8 mouse cellular contexts compared by ENCODE assay signal in genomic region chr9:44343781-44344421, GRCm38 (mm10). TPM values are rescaled to one million over a fixed set of nuclear protein-coding genes. Genes with fewer than 3 reads are reported as not detected.
DNase-seq lines count a peak whose midpoint lies in the region; ATAC-seq lines count a peak whose summit lies in the region.

Gene Hmbs, minus strand, starts transcription at chr9:44344228.

- H3K27me3 ChIP-seq in hindbrain, embryonic 13.5 days = no peaks in the 10 kb centered on the region

- ATAC-seq in hindbrain, embryonic 13.5 days (ENCODE audit: low FRiP score) = peak; percentile 97

- H3K9ac ChIP-seq in hindbrain, embryonic 13.5 days = peak within 1 kb of the TSS; percentile 84

- peaks cover 47% of the 10 kb centered on the region for H3K36me3 ChIP-seq in hindbrain, embryonic 13.5 days

- peak within 1 kb of the TSS; percentile 77 for H3K4me3 ChIP-seq in hindbrain, embryonic 13.5 days

- peak; percentile 92 for DNase-seq in NIH3T3 (ENCODE audit: low read depth)
- peak; percentile 86 to 91 for DNase-seq in cerebellum, postnatal 14 days
- DNase-seq in frontal cortex, postnatal 14 days (ENCODE audit: low spot score in 2 of 2) = peak; percentile 78 to 84
- DNase-seq in layer of hippocampus, postnatal 36 days = peak; percentile 88 to 91
- peak; percentile 97 for DNase-seq in lung, postnatal 36 days
- DNase-seq in retina, postnatal 1 day = peak; percentile 96
- DNase-seq in urinary bladder, adult 18-20 months (ENCODE audit: low spot score in 2 of 2) = peak; percentile 89 to 97

- peak within 1 kb of the TSS; percentile 98 for H3K27ac ChIP-seq in hindbrain, embryonic 13.5 days

- WGBS in hindbrain, embryonic 13.5 days = 0% methylated on average over 38 of the region's 39 CpGs

- H3K4me1 ChIP-seq in hindbrain, embryonic 13.5 days (replicated peaks) = peaks cover 12% of the 10 kb centered on the region

- peak within 1 kb of the TSS; percentile 63 for H3K4me2 ChIP-seq in hindbrain, embryonic 13.5 days

- no peaks in the 10 kb centered on the region for H3K9me3 ChIP-seq in hindbrain, embryonic 13.5 days

RNA-seq across cellular contexts. Expression of gene Hmbs, which starts in this region (rescaled TPM):
- 66.8 and 70.8 TPM in 2 replicates for polyA plus RNA-seq in hindbrain, embryonic 13.5 days (2015; fragmentation: Nextera tagmentation; extraction: Ambion mirVana)
- total RNA-seq in layer of hippocampus, postnatal 36 days (2021) = 10 to 100 TPM; 22.3 to 24.2 TPM

Comparison
In these comparisons a context has a peak if more than half of its experiments do, and no peak if none do; other contexts are left out.
1. Peak in every context shown above with its lines: DNase-seq, ATAC-seq, H3K4me3 ChIP-seq and H3K27ac ChIP-seq.